Mouse (Mus musculus) heart, adult 2 months (tissue): ENCODE measurements around the gene Otud3.

Source experiments
- CTCF ChIP-seq: fragments of 200-600 bp; IDR thresholded peaks from 2 replicates; pipeline ENCODE4 v1.8.1; 2022; ENCODE audit warnings: antibody characterized with exemption, mild to moderate bottlenecking, moderate library complexity
- EP300 ChIP-seq: fragments of 200-500 bp; IDR thresholded peaks from 2 replicates; pipeline ENCODE4 v1.6.1; 2011; ENCODE audit warnings: low read depth, low read length, control low read depth; ENCODE audit not compliant: insufficient read depth
- POLR2A ChIP-seq: fragments of 200-500 bp; IDR thresholded peaks from 2 replicates; pipeline ENCODE4 v1.6.1; 2011; ENCODE audit warnings: mild to moderate bottlenecking, low read depth, low read length, control low read depth; ENCODE audit not compliant: insufficient read depth

DNA sequence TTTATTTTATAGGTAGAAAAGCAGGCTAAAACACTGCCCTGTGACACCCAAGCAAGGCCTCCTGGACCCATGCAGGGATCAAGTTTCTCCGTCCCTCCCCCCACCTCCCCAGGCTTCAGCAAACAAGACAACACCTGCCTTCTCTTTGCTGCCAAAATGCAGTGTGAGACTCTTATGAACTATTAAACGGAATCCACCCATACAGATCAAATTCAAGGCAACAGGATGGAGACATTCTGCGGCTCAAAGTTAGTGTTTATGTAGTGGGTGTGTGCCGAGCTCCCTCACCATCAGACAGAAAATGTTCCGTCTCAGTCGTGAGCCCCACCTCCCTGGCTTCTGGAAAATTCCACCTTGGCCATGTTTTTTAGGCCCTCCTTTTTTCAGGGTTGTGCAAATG lies 28.2 kb upstream of the Otud3 start:
- TF ChIP-seq CTCF: no peak
- TF ChIP-seq EP300: no peak
- no peak for TF ChIP-seq POLR2A
